Mouse (Mus musculus) liver, embryonic 15.5 days (tissue): ENCODE measurements around the gene Fbxl3. TPM values are rescaled to one million over a fixed set of nuclear protein-coding genes. Genes with fewer than 3 reads are reported as not detected.
A peak's percentile ranks its signal among the peaks of the same experiment; 100 is the strongest.

ENCODE experiments used
- ATAC-seq: fragments of 200-750 bp; cut with Nextera tagmentation; 2 replicates; pipeline ENCODE4 v1.8.0; 2017; ENCODE audit warnings: moderate number of reproducible peaks, mild to moderate bottlenecking, moderate library complexity; ENCODE audit not compliant: insufficient read depth
- H3K27ac ChIP-seq: fragments of 300-500 bp; sonication (generic); replicated peaks from 2 replicates; pipeline ENCODE4 v1.5.1; 2015; ENCODE audit warnings: mild to moderate bottlenecking, inconsistent platforms
- H3K27me3 ChIP-seq: fragments of 300-500 bp; sonication (generic); 2 replicates; pipeline ENCODE4 v1.6.1; 2015; ENCODE audit warnings: mild to moderate bottlenecking, inconsistent platforms
- H3K36me3 ChIP-seq: fragments of 300-500 bp; sonication (generic); replicated peaks from 2 replicates; pipeline ENCODE4 v1.6.1; 2015; ENCODE audit warnings: moderate library complexity, mild to moderate bottlenecking, inconsistent platforms
- H3K4me1 ChIP-seq: fragments of 300-500 bp; sonication (generic); replicated peaks from 2 replicates; pipeline ENCODE4 v1.6.1; 2015; ENCODE audit warnings: inconsistent platforms
- H3K4me2 ChIP-seq: fragments of 300-500 bp; sonication (generic); 2 replicates; pipeline ENCODE4 v1.6.1; 2015; ENCODE audit warnings: moderate library complexity, mild to moderate bottlenecking, inconsistent platforms
- H3K4me3 ChIP-seq: fragments of 300-500 bp; sonication (generic); replicated peaks from 2 replicates; pipeline ENCODE4 v1.5.1; 2015; ENCODE audit warnings: mild to moderate bottlenecking, inconsistent platforms
- H3K9ac ChIP-seq: fragments of 300-500 bp; sonication (generic); 2 replicates; pipeline ENCODE4 v1.6.1; 2015; ENCODE audit warnings: moderate library complexity, mild to moderate bottlenecking, inconsistent platforms
- H3K9me3 ChIP-seq: fragments of 300-500 bp; sonication (generic); replicated peaks from 2 replicates; pipeline ENCODE4 v1.6.1; 2016; ENCODE audit warnings: inconsistent platforms
- WGBS: fragments of 180-500 bp; shearing (Covaris S2); methylation state at CpG from one replicate; pipeline ENCODE4 v1.1.7; 2015; ENCODE audit warnings: mixed read lengths; ENCODE audit not compliant: insufficient replicate concordance; 5-methylcytosine and 5-hydroxymethylcytosine counted together
- polyA plus RNA-seq: library from polyadenylated mRNA; unstranded; fragments of >200 nt; fragmentation: Nextera tagmentation; extraction: Ambion mirVana; gene quantifications from 2 replicates; pipeline ENCODE4 v1.2.1, GENCODE M21; 2015

The Fbxl3 gene
- polyA plus RNA-seq, 1 experiment from 2014 or later, result 12.7 TPM

GRCm38 (mm10) chr14:103098587-103099235 is 655 bp downstream of the Fbxl3 start:
- H3K27ac ChIP-seq, result peak overlapping the region; percentile 100
- H3K4me3 ChIP-seq, result peak overlapping the region; percentile 84
- H3K4me2 ChIP-seq, result peak overlapping the region; percentile 70
- no peaks in the 10 kb centered on the region for H3K9me3 ChIP-seq
- peak overlapping the region; percentile 100 for H3K9ac ChIP-seq
- no peaks in the 10 kb centered on the region for H3K27me3 ChIP-seq
- peaks cover 27% of the 10 kb centered on the region for H3K36me3 ChIP-seq
- WGBS, result 1% methylated on average over 82 of the region's 86 CpGs
- peak; percentile 79 for ATAC-seq
- H3K4me1 ChIP-seq, result peaks cover 27% of the 10 kb centered on the region

DNA sequence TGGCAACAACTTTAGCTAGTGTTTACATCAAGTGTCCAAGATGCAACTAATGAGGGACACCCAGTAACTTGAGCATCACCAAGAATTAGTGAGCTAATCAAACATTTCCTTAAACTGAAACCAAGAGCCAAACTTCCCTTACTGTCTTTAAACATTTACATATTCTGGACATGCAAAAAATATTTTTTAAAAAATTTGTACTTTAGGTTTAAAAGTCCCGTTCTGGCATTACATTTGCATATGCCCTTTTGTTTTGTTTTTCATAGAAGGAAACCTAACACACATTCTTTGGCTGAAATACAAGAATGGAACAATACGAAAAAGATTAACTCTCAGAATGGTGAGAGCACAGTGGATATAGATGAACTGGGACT is 1.2 kb downstream of the Fbxl3 start:
- Histone ChIP-seq H3K9me3 (no peaks in the 10 kb centered on the region), H3K9ac (peak overlapping the region; percentile 100), H3K36me3 (peaks cover 32% of the 10 kb centered on the region), H3K4me1 (peaks cover 32% of the 10 kb centered on the region), H3K4me3 (peak overlapping the region; percentile 84), H3K4me2 (peak overlapping the region; percentile 70), H3K27me3 (no peaks in the 10 kb centered on the region), H3K27ac (peak overlapping the region; percentile 100)
- 2% methylated on average over 2 of the region's 2 CpGs for WGBS
- no peak for ATAC-seq

DNA sequence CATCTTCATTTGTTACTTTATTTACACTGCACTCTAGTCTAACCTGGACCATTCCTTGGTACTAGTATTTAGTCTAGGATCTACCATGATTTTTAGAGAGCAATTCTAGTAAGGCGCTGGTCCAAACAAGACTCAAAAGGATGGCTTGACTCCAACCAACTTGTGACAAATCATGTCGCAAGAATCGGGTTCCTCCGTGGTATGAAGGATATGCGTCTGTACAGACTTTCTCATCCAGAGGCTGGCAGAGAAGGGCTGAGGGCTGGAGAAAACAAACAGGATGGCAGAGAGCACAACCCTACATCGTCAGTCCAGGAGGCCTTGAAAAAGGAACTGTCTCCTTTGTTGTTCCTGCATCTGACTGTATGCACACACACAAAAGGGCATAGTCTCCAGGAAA is 2.7 kb downstream of the Fbxl3 start:
- 70% methylated on average over 6 of the region's 6 CpGs for WGBS
- Histone ChIP-seq H3K4me1 (peaks cover 33% of the 10 kb centered on the region), H3K4me2 (no peak overlapping the region)

GRCm38 (mm10) chr14:103095826-103096225 is 3.5 kb downstream of the Fbxl3 start:
- H3K9me3 ChIP-seq, result no peaks in the 10 kb centered on the region
- no peak for ATAC-seq
- no peak overlapping the region for H3K27ac ChIP-seq
- H3K9ac ChIP-seq, result no peak overlapping the region
- peaks cover 54% of the 10 kb centered on the region for H3K36me3 ChIP-seq
- peaks cover 33% of the 10 kb centered on the region for H3K4me1 ChIP-seq
- 86% methylated on average over 8 of the region's 8 CpGs for WGBS
- no peaks in the 10 kb centered on the region for H3K27me3 ChIP-seq
- no peak overlapping the region for H3K4me3 ChIP-seq
- no peak overlapping the region for H3K4me2 ChIP-seq

More for the DNA sequence above, 2.7 kb downstream of the Fbxl3 start:
- no peaks in the 10 kb centered on the region for H3K9me3 ChIP-seq
- no peak overlapping the region for H3K27ac ChIP-seq
- H3K36me3 ChIP-seq, result peaks cover 46% of the 10 kb centered on the region
- H3K27me3 ChIP-seq, result no peaks in the 10 kb centered on the region
- no peak overlapping the region for H3K9ac ChIP-seq
- no peak for ATAC-seq
- no peak overlapping the region for H3K4me3 ChIP-seq

- H3K9ac ChIP-seq, result no peak overlapping the region
- H3K4me1 ChIP-seq, result peaks cover 33% of the 10 kb centered on the region
- no peak overlapping the region for H3K4me3 ChIP-seq
- 87% methylated on average over 8 of the region's 8 CpGs for WGBS
- no peaks in the 10 kb centered on the region for H3K27me3 ChIP-seq
- peaks cover 57% of the 10 kb centered on the region for H3K36me3 ChIP-seq
- no peak for ATAC-seq
- H3K27ac ChIP-seq, result no peak overlapping the region
- no peak overlapping the region for H3K4me2 ChIP-seq
- H3K9me3 ChIP-seq, result no peaks in the 10 kb centered on the region
These were observed 4.3 kb downstream of the Fbxl3 start for GRCm38 (mm10) chr14:103095036-103095435.

DNA sequence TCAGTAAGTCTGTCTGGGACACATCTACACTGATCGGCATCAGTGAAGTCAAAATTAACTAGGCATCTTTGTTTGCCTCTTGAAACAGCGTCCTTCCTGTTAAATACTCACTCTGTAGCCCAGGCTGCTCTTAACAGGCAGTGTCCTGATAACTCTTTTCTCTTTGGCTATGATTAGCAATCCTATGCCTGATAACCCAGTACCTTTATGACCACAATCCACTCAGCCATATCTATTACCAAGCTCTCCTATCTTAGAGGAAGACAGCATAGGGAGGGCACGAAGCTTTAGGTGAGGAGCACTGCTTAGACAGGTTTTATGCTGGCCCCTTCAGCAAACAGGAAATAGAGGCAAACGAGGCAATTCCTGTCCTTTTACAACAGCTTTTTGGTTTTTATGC is 5.7 kb downstream of the Fbxl3 start:
- Histone ChIP-seq H3K4me2 (no peak overlapping the region), H3K27ac (no peak overlapping the region), H3K9ac (no peak overlapping the region), H3K4me1 (peaks cover 37% of the 10 kb centered on the region), H3K36me3 (peaks cover 67% of the 10 kb centered on the region), H3K9me3 (no peaks in the 10 kb centered on the region), H3K4me3 (no peak overlapping the region), H3K27me3 (no peaks in the 10 kb centered on the region)
- no peak for ATAC-seq
- WGBS, result 29% methylated on average over 4 of the region's 4 CpGs

DNA sequence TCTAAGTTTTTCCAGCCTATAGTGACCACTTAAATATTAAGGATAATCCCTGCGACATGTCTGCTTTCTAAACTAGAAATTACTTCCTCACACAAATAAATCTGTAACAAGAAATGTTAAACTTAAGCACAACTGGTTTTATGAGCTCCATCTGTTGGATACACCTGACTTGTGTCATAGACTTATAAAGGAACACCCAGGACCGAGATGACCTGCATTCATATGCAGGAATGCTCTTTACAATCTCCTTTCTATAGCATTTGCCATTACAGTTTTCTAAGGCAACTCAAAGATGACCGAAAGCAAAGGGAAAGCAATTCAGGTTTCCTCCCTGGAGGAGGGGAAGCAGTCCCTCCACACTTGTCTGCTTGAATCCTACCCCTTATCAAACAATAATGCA is 6.1 kb downstream of the Fbxl3 start:
- WGBS, result 84% methylated on average over 3 of the region's 3 CpGs
- Histone ChIP-seq H3K36me3 (peaks cover 69% of the 10 kb centered on the region), H3K9ac (no peak overlapping the region), H3K9me3 (no peaks in the 10 kb centered on the region), H3K4me3 (no peak overlapping the region), H3K4me1 (peaks cover 40% of the 10 kb centered on the region), H3K27ac (no peak overlapping the region), H3K4me2 (no peak overlapping the region), H3K27me3 (no peaks in the 10 kb centered on the region)
- ATAC-seq, result no peak

DNA sequence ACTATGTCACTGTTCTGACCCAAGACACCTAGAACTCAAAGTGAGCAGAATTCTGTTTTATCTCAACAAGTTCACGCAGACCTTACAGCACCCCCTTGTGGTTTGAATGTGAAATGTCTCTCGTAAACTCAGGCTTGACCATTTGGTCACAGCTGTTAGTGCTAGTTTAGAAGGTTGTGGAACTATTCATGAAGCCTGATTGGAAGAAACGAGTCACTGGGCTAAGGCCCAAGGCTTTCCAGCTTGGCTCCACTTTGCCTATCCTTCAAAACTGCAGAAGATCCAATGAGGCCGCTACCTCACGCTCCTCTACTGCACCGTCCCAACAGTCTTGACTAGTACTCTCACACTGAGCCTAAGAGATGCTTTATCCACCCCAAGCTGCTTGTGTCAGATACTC is 10.7 kb downstream of the Fbxl3 start:
- Histone ChIP-seq H3K4me2 (no peak overlapping the region), H3K27me3 (no peaks in the 10 kb centered on the region), H3K4me3 (no peak overlapping the region), H3K27ac (no peak overlapping the region), H3K9me3 (no peaks in the 10 kb centered on the region), H3K9ac (no peak overlapping the region), H3K36me3 (peaks cover 79% of the 10 kb centered on the region), H3K4me1 (peaks cover 50% of the 10 kb centered on the region)
- ATAC-seq, result no peak
- 61% methylated on average over 6 of the region's 6 CpGs for WGBS

- Histone ChIP-seq H3K4me1 (peaks cover 46% of the 10 kb centered on the region), H3K27me3 (no peaks in the 10 kb centered on the region), H3K4me3 (no peak overlapping the region), H3K27ac (peak overlapping the region; percentile 97), H3K4me2 (no peak overlapping the region), H3K36me3 (peaks cover 77% of the 10 kb centered on the region), H3K9me3 (no peaks in the 10 kb centered on the region), H3K9ac (no peak overlapping the region)
- no peak for ATAC-seq
- 79% methylated on average over 5 of the region's 5 CpGs for WGBS
These were observed 11.5 kb downstream of the Fbxl3 start for GRCm38 (mm10) chr14:103087846-103088245.

GRCm38 (mm10) chr14:103086671-103087324 is 12.6 kb downstream of the Fbxl3 start:
- H3K36me3 ChIP-seq, result peaks cover 75% of the 10 kb centered on the region
- WGBS, result 23% methylated on average over 4 of the region's 4 CpGs
- H3K4me3 ChIP-seq, result peak overlapping the region; percentile 34
- no peaks in the 10 kb centered on the region for H3K27me3 ChIP-seq
- H3K27ac ChIP-seq, result peak overlapping the region; percentile 97
- peak; percentile 96 for ATAC-seq
- H3K9me3 ChIP-seq, result no peaks in the 10 kb centered on the region
- H3K4me1 ChIP-seq, result peaks cover 46% of the 10 kb centered on the region
- H3K4me2 ChIP-seq, result peak overlapping the region; percentile 59
- H3K9ac ChIP-seq, result 0 out of 2 replicates have a peak overlapping the region, but pooled peaks have one; percentile 25

GRCm38 (mm10) chr14:103085840-103086533 is 13.4 kb downstream of the Fbxl3 start:
- H3K9me3 ChIP-seq, result no peaks in the 10 kb centered on the region
- peak overlapping the region; percentile 59 for H3K4me2 ChIP-seq
- no peak overlapping the region for H3K4me3 ChIP-seq
- ATAC-seq, result peak; percentile 45
- H3K27me3 ChIP-seq, result no peaks in the 10 kb centered on the region
- H3K27ac ChIP-seq, result peak overlapping the region; percentile 97
- H3K4me1 ChIP-seq, result peaks cover 46% of the 10 kb centered on the region
- peaks cover 70% of the 10 kb centered on the region for H3K36me3 ChIP-seq
- no peak overlapping the region for H3K9ac ChIP-seq
- WGBS, result 51% methylated on average over 1 of the region's 1 CpGs
